Mouse (Mus musculus) neural tube, embryonic 13.5 days (tissue): ENCODE data around the gene Zdhhc21. TPM values are rescaled to one million over a fixed set of nuclear protein-coding genes. Genes with fewer than 3 reads are reported as not detected.

ENCODE experiments used
- ATAC-seq: fragments of 200-750 bp; cut with Nextera tagmentation; 2 replicates; pipeline ENCODE4 v1.8.0; 2017; ENCODE audit warnings: low read depth, mild to moderate bottlenecking, moderate TSS enrichment, moderate library complexity
- H3K27ac ChIP-seq: fragments of 300-500 bp; sonication (generic); replicated peaks from 2 replicates; pipeline ENCODE4 v1.5.1; 2015; ENCODE audit warnings: moderate library complexity, mild to moderate bottlenecking, inconsistent platforms
- H3K27me3 ChIP-seq: fragments of 300-500 bp; sonication (generic); 2 replicates; pipeline ENCODE4 v1.6.1; 2015; ENCODE audit warnings: mild to moderate bottlenecking, inconsistent platforms
- H3K36me3 ChIP-seq: fragments of 300-500 bp; sonication (generic); 2 replicates; pipeline ENCODE4 v1.6.1; 2015; ENCODE audit warnings: mild to moderate bottlenecking, inconsistent platforms
- H3K4me1 ChIP-seq: fragments of 300-500 bp; sonication (generic); replicated peaks from 2 replicates; pipeline ENCODE4 v1.6.1; 2015; ENCODE audit warnings: inconsistent platforms
- H3K4me2 ChIP-seq: fragments of 300-500 bp; sonication (generic); 2 replicates; pipeline ENCODE4 v1.6.1; 2015; ENCODE audit warnings: inconsistent platforms, mild to moderate bottlenecking, moderate library complexity
- H3K4me3 ChIP-seq: fragments of 300-500 bp; sonication (generic); 2 replicates; pipeline ENCODE4 v1.5.1; 2015; ENCODE audit warnings: mild to moderate bottlenecking, inconsistent platforms
- H3K9ac ChIP-seq: fragments of 300-500 bp; sonication (generic); 2 replicates; pipeline ENCODE4 v1.6.1; 2015; ENCODE audit warnings: moderate library complexity, mild to moderate bottlenecking, inconsistent platforms
- H3K9me3 ChIP-seq: fragments of 300-500 bp; sonication (generic); 2 replicates; pipeline ENCODE4 v1.6.1; 2016; ENCODE audit warnings: inconsistent platforms
- WGBS: fragments of 180-500 bp; shearing (Covaris S2); methylation state at CpG from one replicate; pipeline ENCODE4 v1.1.7; 2015; 5-methylcytosine and 5-hydroxymethylcytosine counted together
- polyA plus RNA-seq: library from polyadenylated mRNA; unstranded; fragments of >200 nt; fragmentation: Nextera tagmentation; extraction: Ambion mirVana; gene quantifications from 2 replicates; pipeline ENCODE4 v1.2.1, GENCODE M21; 2015

Zdhhc21 gene
- polyA plus RNA-seq, 1 experiment from 2014 or later, result 14.8 TPM

GRCm38 (mm10) chr4:82815296-82815695, 44.5 kb downstream of the Zdhhc21 start:
- H3K4me1 ChIP-seq, result peaks cover 4% of the 10 kb centered on the region
- H3K4me2 ChIP-seq, result no peak overlapping the region
- 71% methylated on average over 4 of the region's 4 CpGs for WGBS
- no peak overlapping the region for H3K4me3 ChIP-seq
- ATAC-seq, result 0 out of 2 replicates have a peak, but pooled peaks have one; percentile 43
- no peaks in the 10 kb centered on the region for H3K9me3 ChIP-seq
- H3K9ac ChIP-seq, result no peak overlapping the region
- no peaks in the 10 kb centered on the region for H3K27me3 ChIP-seq
- 0 out of 2 replicates have a peak overlapping the region, but pooled peaks have one; percentile 38 for H3K27ac ChIP-seq
- no peaks in the 10 kb centered on the region; the same call in 1 of the 2 replicates for H3K36me3 ChIP-seq

GRCm38 (mm10) chr4:82813356-82813755, 46.4 kb downstream of the Zdhhc21 start:
- H3K9me3 ChIP-seq, result no peaks in the 10 kb centered on the region
- peaks cover 4% of the 10 kb centered on the region for H3K4me1 ChIP-seq
- no peak overlapping the region for H3K4me2 ChIP-seq
- WGBS, result 70% methylated on average over 6 of the region's 6 CpGs
- no peak overlapping the region for H3K27ac ChIP-seq
- no peaks in the 10 kb centered on the region; the same call in 1 of the 2 replicates for H3K36me3 ChIP-seq
- no peak for ATAC-seq
- H3K4me3 ChIP-seq, result no peak overlapping the region
- H3K9ac ChIP-seq, result no peak overlapping the region
- H3K27me3 ChIP-seq, result no peaks in the 10 kb centered on the region

DNA sequence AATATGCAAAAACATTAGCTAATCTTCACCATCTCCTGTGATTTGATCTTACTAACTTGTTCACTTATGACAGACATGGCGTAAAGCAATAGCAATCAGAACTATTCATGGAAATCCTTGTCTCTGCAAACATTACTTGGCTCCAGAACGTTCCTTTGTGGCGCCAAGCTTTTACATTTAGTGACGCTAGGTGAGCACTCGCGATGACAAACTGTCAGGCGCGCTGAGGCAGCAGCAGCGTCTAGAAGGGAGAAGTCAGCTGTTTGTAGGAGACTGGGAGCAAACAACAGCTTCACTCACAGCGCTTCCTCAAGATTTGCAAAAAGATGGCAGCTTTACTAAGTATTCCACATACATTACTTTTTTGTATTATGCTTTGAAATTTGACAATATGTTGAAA, 51.9 kb downstream of the Zdhhc21 start:
- no peak for ATAC-seq
- Histone ChIP-seq H3K4me2 (no peak overlapping the region), H3K4me3 (no peak overlapping the region), H3K4me1 (peaks cover 7% of the 10 kb centered on the region), H3K9me3 (no peaks in the 10 kb centered on the region), H3K27ac (no peak overlapping the region), H3K36me3 (no peaks in the 10 kb centered on the region), H3K27me3 (no peaks in the 10 kb centered on the region), H3K9ac (no peak overlapping the region)
- WGBS, result 85% methylated on average over 10 of the region's 10 CpGs

- WGBS, result 43% methylated on average over 10 of the region's 10 CpGs
- Histone ChIP-seq H3K4me2 (no peak overlapping the region), H3K27me3 (no peaks in the 10 kb centered on the region), H3K27ac (0 out of 2 replicates have a peak overlapping the region, but pooled peaks have one; percentile 20), H3K4me1 (peaks cover 7% of the 10 kb centered on the region), H3K4me3 (no peak overlapping the region), H3K9ac (no peak overlapping the region), H3K36me3 (no peaks in the 10 kb centered on the region), H3K9me3 (no peaks in the 10 kb centered on the region)
- peak; percentile 71; the same call in 1 of the 2 replicates for ATAC-seq
These were observed 53.5 kb downstream of the Zdhhc21 start for GRCm38 (mm10) chr4:82806176-82806757.

DNA sequence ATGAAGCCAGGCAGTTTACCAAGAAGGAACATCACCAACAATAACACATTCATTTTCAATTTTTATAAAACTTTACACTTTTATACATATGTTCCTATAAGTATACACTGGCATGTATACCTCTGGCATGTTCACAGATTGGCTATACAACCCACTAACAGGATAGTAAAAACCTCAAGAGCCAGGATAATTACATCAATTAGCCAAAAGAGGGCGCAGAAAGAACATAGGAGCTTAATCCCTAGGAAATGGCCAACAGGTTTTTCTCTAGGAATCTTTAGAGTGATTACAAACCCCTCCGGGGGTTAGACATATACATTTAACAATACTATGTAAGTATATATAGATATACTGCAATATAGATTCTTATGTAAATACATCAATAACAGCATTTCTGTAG, 55.7 kb downstream of the Zdhhc21 start:
- Histone ChIP-seq H3K27ac (no peak overlapping the region), H3K36me3 (no peaks in the 10 kb centered on the region), H3K9ac (no peak overlapping the region), H3K4me3 (no peak overlapping the region), H3K27me3 (no peaks in the 10 kb centered on the region), H3K9me3 (no peaks in the 10 kb centered on the region), H3K4me1 (peaks cover 7% of the 10 kb centered on the region), H3K4me2 (no peak overlapping the region)
- ATAC-seq, result no peak
- 41% methylated on average over 2 of the region's 2 CpGs for WGBS

DNA sequence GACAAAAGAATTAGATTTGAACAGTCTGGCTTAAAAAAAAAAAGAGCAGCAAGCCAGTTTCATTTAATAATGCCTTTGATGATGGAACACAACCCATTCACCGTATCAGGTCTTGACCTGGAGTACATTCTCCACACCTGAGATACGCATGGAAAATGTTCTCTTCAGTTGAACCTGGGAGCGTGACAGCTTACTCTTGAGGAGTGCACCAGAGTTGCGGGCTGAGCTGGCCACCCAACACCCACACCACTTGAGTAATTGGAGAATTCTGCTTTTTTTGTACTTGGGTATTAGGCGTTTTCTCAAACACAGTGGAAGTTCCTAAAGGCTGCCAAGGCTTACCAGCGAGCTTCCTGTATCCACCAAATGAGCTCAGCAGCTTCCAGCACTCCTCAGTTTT, 66.2 kb downstream of the Zdhhc21 start:
- Histone ChIP-seq H3K27me3 (no peaks in the 10 kb centered on the region), H3K4me1 (0 out of 2 replicates have a peak, but pooled peaks cover 6% of the 10 kb centered on the region), H3K9me3 (no peaks in the 10 kb centered on the region), H3K4me2 (no peak overlapping the region), H3K9ac (no peak overlapping the region), H3K4me3 (no peak overlapping the region), H3K27ac (no peak overlapping the region), H3K36me3 (0 out of 2 replicates have a peak, but pooled peaks cover 7% of the 10 kb centered on the region)
- 92% methylated on average over 6 of the region's 6 CpGs for WGBS
- ATAC-seq, result no peak

DNA sequence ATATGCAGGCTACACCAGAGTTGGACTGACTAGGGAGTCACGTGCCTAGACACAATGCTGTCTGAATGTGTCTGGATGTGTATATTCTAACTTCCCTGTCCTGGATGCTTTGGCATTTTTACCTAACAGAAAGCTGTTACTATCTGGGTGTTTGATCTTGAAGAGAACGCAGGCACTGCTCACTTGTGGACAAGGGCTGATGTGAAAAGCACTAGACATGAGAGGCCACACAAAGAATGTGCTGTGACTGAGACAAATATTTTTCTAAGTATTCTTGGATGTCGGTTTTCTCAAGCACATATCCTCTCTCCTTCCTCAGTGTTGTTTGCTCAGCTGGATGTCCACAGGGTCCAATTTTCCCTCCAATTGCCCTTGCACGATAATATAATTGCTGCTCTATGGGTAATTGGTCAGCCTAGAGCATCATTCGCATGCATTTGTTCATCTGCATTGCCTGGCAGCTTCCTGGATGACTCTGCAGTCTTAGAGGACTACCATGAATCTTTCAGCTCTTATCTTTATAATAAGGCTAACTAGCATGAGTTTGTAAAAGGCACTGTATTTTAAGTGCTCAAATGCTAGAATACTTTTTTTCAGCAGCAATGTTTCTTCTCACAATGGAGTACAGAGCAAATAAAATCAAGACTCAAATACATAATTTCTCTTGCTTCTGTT, 66.7 kb downstream of the Zdhhc21 start:
- H3K4me2 ChIP-seq, result no peak overlapping the region
- 0 out of 2 replicates have a peak, but pooled peaks cover 6% of the 10 kb centered on the region for H3K4me1 ChIP-seq
- 65% methylated on average over 5 of the region's 5 CpGs for whole genome bisulfite sequencing
- H3K9ac ChIP-seq, result no peak overlapping the region
- H3K36me3 ChIP-seq, result 0 out of 2 replicates have a peak, but pooled peaks cover 7% of the 10 kb centered on the region
- no peak overlapping the region for H3K27ac ChIP-seq
- H3K4me3 ChIP-seq, result no peak overlapping the region
- H3K27me3 ChIP-seq, result no peaks in the 10 kb centered on the region
- H3K9me3 ChIP-seq, result no peaks in the 10 kb centered on the region
- ATAC-seq, result no peak

DNA sequence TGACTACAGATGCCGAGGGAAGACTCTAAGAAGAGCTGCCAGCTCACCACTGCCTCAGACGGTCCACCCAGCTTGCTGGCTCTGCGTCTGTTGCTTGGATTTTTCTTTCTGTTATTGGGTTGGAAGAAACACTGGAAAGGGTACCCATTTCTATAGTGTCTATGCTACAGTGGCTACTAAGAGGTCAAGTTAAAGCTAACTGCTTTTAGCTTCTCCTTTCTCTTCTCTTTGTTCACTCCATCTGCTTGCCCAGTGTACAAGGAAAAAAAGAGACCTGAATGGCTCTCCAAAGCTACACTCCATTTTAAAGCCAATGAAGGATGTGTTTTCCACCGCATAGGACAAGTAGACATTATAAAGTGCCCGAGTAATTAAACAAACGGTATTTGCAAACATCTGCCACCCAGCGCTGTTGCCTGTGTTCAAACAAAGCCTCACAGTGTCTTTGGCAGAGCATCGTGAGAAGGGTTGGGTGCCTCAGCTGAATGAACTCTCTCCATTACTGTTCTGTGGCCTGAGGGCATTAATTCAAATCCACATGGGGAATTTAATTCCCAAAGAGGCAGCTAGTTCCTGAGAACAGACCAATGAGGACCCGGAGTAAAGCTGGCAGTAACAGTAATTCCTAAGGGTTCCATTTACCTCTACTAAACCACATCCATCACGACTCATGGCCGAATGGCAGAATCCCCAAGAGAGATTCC, 94.1 kb downstream of the Zdhhc21 start:
- peaks cover 39% of the 10 kb centered on the region for H3K4me1 ChIP-seq
- WGBS, result 38% methylated on average over 11 of the region's 11 CpGs
- H3K36me3 ChIP-seq, result no peaks in the 10 kb centered on the region
- H3K4me3 ChIP-seq, result no peak overlapping the region
- H3K27me3 ChIP-seq, result no peaks in the 10 kb centered on the region
- H3K27ac ChIP-seq, result peak overlapping the region; percentile 75
- no peaks in the 10 kb centered on the region for H3K9me3 ChIP-seq
- no peak overlapping the region for H3K9ac ChIP-seq
- H3K4me2 ChIP-seq, result no peak overlapping the region
- ATAC-seq, result peak; percentile 88

- H3K4me3 ChIP-seq, result no peak overlapping the region
- H3K4me2 ChIP-seq, result no peak overlapping the region
- WGBS, result 47% methylated on average over 5 of the region's 5 CpGs
These were observed 96.2 kb downstream of the Zdhhc21 start for GRCm38 (mm10) chr4:82763586-82763985.

DNA sequence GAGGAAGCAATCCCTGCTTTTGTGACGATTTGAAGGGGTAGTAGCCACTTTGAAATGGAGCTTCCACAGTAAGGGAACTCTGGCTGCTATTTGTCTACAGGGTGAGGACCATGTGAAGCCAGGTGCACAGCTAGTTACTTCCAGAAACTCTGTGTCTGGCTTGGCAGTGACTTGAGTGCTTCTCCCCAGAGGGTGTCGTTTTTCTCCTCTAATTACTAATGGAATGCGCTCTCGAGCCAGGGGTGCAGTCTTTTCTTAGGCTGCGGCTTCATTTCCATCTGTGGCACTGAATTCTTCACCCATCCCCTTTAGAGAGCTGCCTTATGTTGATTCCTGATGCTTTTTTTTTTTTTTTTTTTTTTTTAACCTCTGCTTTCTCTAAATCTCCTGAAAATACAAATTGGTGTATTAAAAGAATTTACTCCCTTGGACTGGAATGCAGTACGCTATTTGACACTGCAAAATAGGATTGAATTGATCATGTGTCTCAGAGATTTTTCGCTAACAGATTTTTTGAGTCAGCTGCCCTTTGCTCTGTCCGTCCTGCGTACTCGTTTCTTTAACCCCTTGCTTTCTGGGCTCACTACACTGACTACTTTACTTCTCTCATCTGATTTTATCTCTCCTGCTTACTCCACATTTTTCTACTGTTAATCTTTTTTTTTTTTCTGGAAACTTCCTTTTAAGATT, 97.2 kb downstream of the Zdhhc21 start:
- Histone ChIP-seq H3K9me3 (no peaks in the 10 kb centered on the region), H3K27me3 (no peaks in the 10 kb centered on the region), H3K4me3 (no peak overlapping the region), H3K4me1 (peaks cover 39% of the 10 kb centered on the region), H3K27ac (peak overlapping the region; percentile 50), H3K36me3 (no peaks in the 10 kb centered on the region), H3K9ac (no peak overlapping the region), H3K4me2 (peak overlapping the region; percentile 21)
- 15% methylated on average over 10 of the region's 10 CpGs for WGBS
- no peak for ATAC-seq

More at GRCm38 (mm10) chr4:82763586-82763985, 96.2 kb downstream of the Zdhhc21 start:
- H3K9me3 ChIP-seq, result no peaks in the 10 kb centered on the region
- peaks cover 39% of the 10 kb centered on the region for H3K4me1 ChIP-seq
- no peak overlapping the region for H3K9ac ChIP-seq
- no peak for ATAC-seq
- H3K27me3 ChIP-seq, result no peaks in the 10 kb centered on the region
- H3K36me3 ChIP-seq, result no peaks in the 10 kb centered on the region
- no peak overlapping the region; the same call in 1 of the 2 replicates for H3K27ac ChIP-seq

- H3K4me1 ChIP-seq, result peaks cover 14% of the 10 kb centered on the region; the same call in 1 of the 2 replicates
- H3K9me3 ChIP-seq, result no peaks in the 10 kb centered on the region
- H3K27ac ChIP-seq, result no peak overlapping the region; the same call in 1 of the 2 replicates
- H3K9ac ChIP-seq, result no peak overlapping the region
- no peak overlapping the region for H3K4me2 ChIP-seq
- WGBS, result 10% methylated on average over 3 of the region's 3 CpGs
- no peaks in the 10 kb centered on the region for H3K27me3 ChIP-seq
- H3K36me3 ChIP-seq, result no peaks in the 10 kb centered on the region
- no peak overlapping the region for H3K4me3 ChIP-seq
- ATAC-seq, result no peak
These were observed 103.5 kb downstream of the Zdhhc21 start for GRCm38 (mm10) chr4:82756295-82756626.
